Comparison of ENCODE assay signal across 8 mouse cellular contexts in the genomic region with DNA sequence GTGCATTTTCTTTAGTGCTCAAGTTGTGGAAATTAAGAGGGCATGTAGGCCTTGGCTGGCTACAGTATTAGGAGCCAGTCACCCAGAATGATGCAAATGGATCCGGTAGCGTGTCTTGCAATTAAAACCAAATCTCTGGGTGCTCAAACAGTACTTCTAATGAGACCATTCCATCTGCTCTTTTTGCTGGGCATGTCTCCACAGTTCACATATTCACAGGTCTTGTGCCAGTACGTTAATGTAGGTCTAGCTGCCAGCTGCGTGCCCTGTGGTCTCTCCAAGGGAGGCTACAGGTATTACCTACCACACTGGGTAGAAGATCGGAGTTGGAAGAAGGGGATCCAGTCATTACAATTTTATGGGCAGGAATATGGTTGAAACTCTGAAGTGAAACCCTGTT. TPM values are rescaled to one million over a fixed set of nuclear protein-coding genes. Genes with fewer than 3 reads are reported as not detected.
DNase-seq lines count a peak whose midpoint lies in the region; ATAC-seq and TF ChIP-seq lines count a peak whose summit lies in the region.

No protein-coding gene starts in this region.

- peak overlapping the region; percentile 99 for H3K27ac ChIP-seq in kidney, embryonic 15.5 days
- H3K27ac ChIP-seq in bone marrow, adult 2 months (ENCODE audit: control insufficient read depth, insufficient read depth, low read depth, low read length, poor library complexity) = no peak overlapping the region
- H3K27ac ChIP-seq in hindbrain, embryonic 10.5 days = peak overlapping the region; percentile 94
- peak overlapping the region; percentile 83 for H3K27ac ChIP-seq in midbrain, embryonic 12.5 days (replicated peaks)

- peaks cover 34% of the 10 kb centered on the region for H3K36me3 ChIP-seq in kidney, embryonic 15.5 days
- peaks cover 31% of the 10 kb centered on the region for H3K36me3 ChIP-seq in hindbrain, embryonic 10.5 days
- peaks cover 6% of the 10 kb centered on the region; the same call in 1 of the 2 replicates for H3K36me3 ChIP-seq in midbrain, embryonic 12.5 days

- WGBS in kidney, embryonic 15.5 days = 12% methylated on average over 5 of the region's 5 CpGs
- WGBS in bone marrow, adult 2 months = 2% methylated on average over 5 of the region's 5 CpGs
- 51% methylated on average over 5 of the region's 5 CpGs for WGBS in hindbrain, embryonic 10.5 days
- 38% methylated on average over 5 of the region's 5 CpGs for WGBS in midbrain, embryonic 12.5 days

- H3K4me2 ChIP-seq in kidney, embryonic 15.5 days = peak overlapping the region; percentile 79
- H3K4me2 ChIP-seq in midbrain, embryonic 12.5 days (replicated peaks) = peak overlapping the region; percentile 94

- peak overlapping the region; percentile 68 for H3K4me3 ChIP-seq in kidney, embryonic 15.5 days (replicated peaks)
- peak overlapping the region; percentile 88 for H3K4me3 ChIP-seq in bone marrow, adult 2 months (replicated peaks; ENCODE audit: control insufficient read depth, low read depth, low read length)
- H3K4me3 ChIP-seq in hindbrain, embryonic 10.5 days = peak overlapping the region; percentile 74
- H3K4me3 ChIP-seq in midbrain, embryonic 12.5 days = peak overlapping the region; percentile 65

- TF ChIP-seq POLR2A in bone marrow, adult 2 months (IDR thresholded peaks at IDR 0.05; ENCODE audit: borderline replicate concordance, control insufficient read depth, low read depth, low read length) = no peak

- DNase-seq in kidney, adult 18-20 months = no peak
- DNase-seq in hindbrain, embryonic 10.5 days (ENCODE audit: low spot score) = peak; percentile 7
- DNase-seq in right cerebral cortex, postnatal 36 days (ENCODE audit: low spot score in 2 of 2) = no peak
- no peak for DNase-seq in thymus, postnatal 14 days

- H3K9ac ChIP-seq in kidney, embryonic 15.5 days = peak overlapping the region; percentile 73
- peak overlapping the region; percentile 79 for H3K9ac ChIP-seq in midbrain, embryonic 12.5 days (replicated peaks)

- TF ChIP-seq CTCF in bone marrow, adult 2 months (IDR thresholded peaks at IDR 0.05; ENCODE audit: control insufficient read depth, insufficient read depth, low read length) = no peak

- peaks cover 50% of the 10 kb centered on the region for H3K4me1 ChIP-seq in kidney, embryonic 15.5 days
- H3K4me1 ChIP-seq in bone marrow, adult 2 months (ENCODE audit: control insufficient read depth, insufficient read depth, low read length) = no peaks in the 10 kb centered on the region; the same call in 1 of the 2 replicates
- peaks cover 50% of the 10 kb centered on the region for H3K4me1 ChIP-seq in hindbrain, embryonic 10.5 days (replicated peaks)
- H3K4me1 ChIP-seq in midbrain, embryonic 12.5 days = peaks cover 25% of the 10 kb centered on the region

- no peak for ATAC-seq in kidney, embryonic 15.5 days (replicated peaks; ENCODE audit: low FRiP score)
- no peak for ATAC-seq in midbrain, embryonic 12.5 days (ENCODE audit: low FRiP score, low read depth)
- no peak for ATAC-seq in frontal cortex, adult (ENCODE audit: low TSS enrichment)

- no peaks in the 10 kb centered on the region for H3K27me3 ChIP-seq in kidney, embryonic 15.5 days
- H3K27me3 ChIP-seq in hindbrain, embryonic 10.5 days (ENCODE audit: insufficient read depth, poor library complexity, severe bottlenecking) = no peaks in the 10 kb centered on the region
- no peaks in the 10 kb centered on the region for H3K27me3 ChIP-seq in midbrain, embryonic 12.5 days

- H3K9me3 ChIP-seq in kidney, embryonic 15.5 days (replicated peaks) = no peaks in the 10 kb centered on the region
- H3K9me3 ChIP-seq in hindbrain, embryonic 10.5 days = no peaks in the 10 kb centered on the region
- no peaks in the 10 kb centered on the region for H3K9me3 ChIP-seq in midbrain, embryonic 12.5 days

RNA-seq across cellular contexts. Expression of a gene that starts 17.9 kb away (rescaled TPM):
- 748 and 781 TPM in 2 replicates for polyA plus RNA-seq in kidney, embryonic 15.5 days (2015; fragmentation: Nextera tagmentation; extraction: Ambion mirVana)
- 200 and 242 TPM in 2 replicates for polyA plus RNA-seq in bone marrow, adult 2 months (2011; ENCODE audit: insufficient read depth, insufficient read length, low replicate concordance, missing spikeins)
- 559 and 788 TPM in 2 replicates for polyA plus RNA-seq in hindbrain, embryonic 10.5 days (2016; fragmentation: Nextera tagmentation; extraction: Ambion mirVana)
- polyA plus RNA-seq in midbrain, embryonic 12.5 days (2016; fragmentation: Nextera tagmentation; extraction: Ambion mirVana) = 518 and 521 TPM in 2 replicates

RNA-seq across cellular contexts. Expression of a gene that starts 19.4 kb away (rescaled TPM):
- polyA plus RNA-seq in kidney, embryonic 15.5 days (2015; fragmentation: Nextera tagmentation; extraction: Ambion mirVana) = 81.2 and 92.6 TPM in 2 replicates
- not detected in 2 replicates for polyA plus RNA-seq in bone marrow, adult 2 months (2011; ENCODE audit: insufficient read depth, insufficient read length, low replicate concordance, missing spikeins)
- polyA plus RNA-seq in hindbrain, embryonic 10.5 days (2016; fragmentation: Nextera tagmentation; extraction: Ambion mirVana) = 2.1 and 2.6 TPM in 2 replicates
- 1.8 and 3.0 TPM in 2 replicates for polyA plus RNA-seq in midbrain, embryonic 12.5 days (2016; fragmentation: Nextera tagmentation; extraction: Ambion mirVana)

RNA-seq across cellular contexts. Expression of a gene that starts 56.1 kb away (rescaled TPM):
- 9.4 and 12.7 TPM in 2 replicates for polyA plus RNA-seq in kidney, embryonic 15.5 days (2015; fragmentation: Nextera tagmentation; extraction: Ambion mirVana)
- 0.57 and 1.3 TPM in 2 replicates for polyA plus RNA-seq in bone marrow, adult 2 months (2011; ENCODE audit: insufficient read depth, insufficient read length, low replicate concordance, missing spikeins)
- polyA plus RNA-seq in hindbrain, embryonic 10.5 days (2016; fragmentation: Nextera tagmentation; extraction: Ambion mirVana) = 9.9 and 12.9 TPM in 2 replicates
- 11.4 and 12.7 TPM in 2 replicates for polyA plus RNA-seq in midbrain, embryonic 12.5 days (2016; fragmentation: Nextera tagmentation; extraction: Ambion mirVana)

Comparison
In these comparisons a context has a peak if more than half of its experiments do, and no peak if none do; other contexts are left out.
1. RNA of a gene that starts 19.4 kb away (polyA plus RNA-seq): 81.2 to 92.6 TPM in kidney, embryonic 15.5 days; 2.1 to 2.6 TPM in hindbrain, embryonic 10.5 days, 1.8 to 3.0 TPM in midbrain, embryonic 12.5 days and not detected in bone marrow, adult 2 months; every median in the first group is over 10 times any median in the second.
2. Peak in every context shown above with its lines, with median percentiles within 50 percentile points of each other: H3K4me3 ChIP-seq.